Mouse (Mus musculus): ENCODE results near the gene Acot12.
"Not testable (repeated sequence)": the region's sequence is repeated elsewhere in the genome, so short reads cannot be mapped to it uniquely, and the experiment has no call there.

Acot12 gene

DNA sequence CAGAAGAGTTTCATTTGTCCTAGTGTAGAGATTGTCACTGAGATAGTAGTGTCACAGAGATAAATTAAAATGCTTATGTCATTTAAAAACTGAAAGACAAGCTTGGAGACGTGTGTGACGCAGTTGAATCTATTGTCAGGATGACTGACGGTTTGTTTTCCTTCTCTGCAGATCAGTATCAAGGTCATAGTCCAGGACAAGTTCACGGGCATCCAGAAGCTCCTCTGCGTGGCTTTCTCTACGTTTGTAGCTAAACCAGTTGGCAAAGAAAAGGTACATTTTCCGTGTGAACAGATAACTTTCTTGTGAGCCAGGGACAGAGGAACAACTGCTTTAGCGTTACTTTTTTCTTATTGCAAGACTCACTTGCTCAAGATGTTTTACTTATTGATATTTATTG is 18.5 kb downstream of the Acot12 start:
- in situ Hi-C loops (cut with MboI; ENCODE audit: low sequenced_read_pairs), result no loop called here

DNA sequence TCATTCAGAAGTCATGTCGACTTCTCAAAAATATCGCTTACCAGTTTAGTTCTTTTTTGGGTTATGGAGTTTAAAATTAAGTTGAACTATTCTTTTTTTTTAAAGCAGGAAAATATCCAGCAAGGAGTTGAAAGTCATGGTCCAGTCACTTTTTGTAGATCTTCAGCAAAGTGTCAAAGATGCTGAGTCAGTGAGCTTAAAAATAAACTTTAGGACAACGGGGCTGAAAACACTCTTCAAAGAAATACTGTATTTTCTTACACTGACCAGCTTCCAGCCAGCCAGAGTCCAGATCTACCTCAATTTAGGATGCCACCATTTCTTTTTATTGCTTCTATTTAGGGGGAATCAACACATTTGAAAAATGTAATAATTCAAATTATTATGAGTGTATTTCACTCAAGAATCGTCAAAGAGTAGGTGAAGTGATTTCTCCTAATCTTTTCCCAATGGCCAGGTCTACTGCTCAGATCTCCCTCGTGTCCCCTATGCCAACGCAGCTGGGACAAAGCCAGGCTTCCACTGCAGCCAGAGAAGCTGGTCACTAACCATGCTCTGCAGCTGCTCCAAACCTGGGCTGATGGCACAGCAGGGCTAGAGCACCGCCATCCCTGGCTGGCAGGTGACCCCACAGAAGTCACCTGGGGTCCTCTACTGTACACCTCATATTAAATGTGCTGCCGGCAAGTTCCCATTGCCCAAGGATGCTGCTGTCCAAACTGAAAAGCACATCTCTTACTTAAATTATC is 19.2 kb downstream of the Acot12 start:
- in situ Hi-C loops (cut with MboI; ENCODE audit: low sequenced_read_pairs), result no loop called here

DNA sequence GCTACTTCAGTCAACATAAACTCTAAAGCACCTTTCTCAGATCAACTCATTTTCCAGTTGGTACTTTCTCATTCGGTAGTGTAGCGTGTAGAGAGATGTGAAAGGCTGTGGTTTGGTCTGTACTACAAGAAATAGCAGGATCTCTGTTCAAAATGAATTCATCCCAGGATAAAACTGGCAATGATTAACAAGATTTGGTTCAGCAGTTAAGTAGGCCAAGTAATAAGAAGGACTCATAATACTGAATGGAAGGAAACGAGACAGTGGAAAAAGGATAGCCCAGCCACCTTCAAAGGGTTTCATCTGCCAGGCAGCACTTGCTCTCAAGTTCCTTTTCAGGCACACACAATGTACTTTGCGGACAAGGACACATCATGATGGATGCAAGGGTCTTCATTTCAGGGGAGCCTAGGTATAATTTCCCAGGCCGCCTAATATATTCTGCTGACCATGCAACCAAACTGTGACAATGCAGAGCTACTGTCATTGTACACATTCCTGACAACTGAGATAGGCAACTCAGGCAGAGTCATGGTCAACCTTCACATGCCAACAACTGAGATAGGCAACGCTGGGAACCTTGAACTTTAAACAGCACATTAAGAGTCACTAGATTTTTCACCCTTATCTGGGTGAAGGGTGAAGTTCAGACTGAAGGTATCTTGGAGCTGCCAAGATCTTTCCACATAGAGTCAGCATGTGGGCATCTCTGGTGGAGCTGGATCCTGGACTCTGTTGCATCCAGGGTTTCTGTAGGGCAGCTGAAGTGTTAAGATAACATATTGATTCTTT is 20.5 kb downstream of the Acot12 start:
- in situ Hi-C loops (cut with MboI; ENCODE audit: low sequenced_read_pairs), result no loop called here

DNA sequence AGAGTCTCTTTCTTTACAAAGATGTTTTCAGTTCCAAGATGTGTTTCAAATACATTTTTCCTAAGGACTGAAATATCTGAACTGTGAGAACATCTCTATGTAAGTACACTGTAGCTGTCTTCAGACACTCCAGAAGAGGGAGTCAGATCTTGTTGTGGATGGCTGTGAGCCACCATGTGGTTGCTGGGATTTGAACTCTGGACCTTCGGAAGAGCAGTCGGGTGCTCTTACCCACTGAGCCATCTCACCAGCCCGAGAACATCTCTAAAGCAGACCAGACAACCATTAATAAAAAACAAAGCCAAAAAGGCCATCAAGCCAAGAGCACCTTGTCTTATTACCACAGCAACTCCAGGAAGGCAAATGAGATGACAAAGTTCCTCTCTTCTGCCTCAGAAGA is 22.3 kb downstream of the Acot12 start:
- in situ Hi-C loops (cut with MboI; ENCODE audit: low sequenced_read_pairs), result not testable (repeated sequence)

DNA sequence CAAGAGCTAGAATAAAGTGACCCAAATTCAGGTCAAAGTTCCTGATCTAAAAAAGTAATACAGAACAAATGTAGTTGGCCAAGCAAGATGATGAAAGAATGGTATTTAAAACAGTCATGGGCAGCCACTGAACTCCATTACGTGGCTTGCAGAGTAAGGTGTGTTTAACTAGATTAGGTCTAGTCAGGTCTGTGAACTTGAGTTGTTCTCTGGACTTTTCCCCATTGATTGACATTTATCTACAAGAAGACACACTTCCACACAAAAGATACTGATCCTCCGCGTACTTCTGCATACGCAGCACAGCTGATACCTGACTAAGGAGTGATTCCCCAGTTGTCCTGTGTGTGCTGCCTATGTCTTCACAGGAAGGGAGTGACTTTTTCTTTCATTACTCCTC is 24.3 kb downstream of the Acot12 start:
- in situ Hi-C loops (cut with MboI; ENCODE audit: low sequenced_read_pairs), result no loop called here

DNA sequence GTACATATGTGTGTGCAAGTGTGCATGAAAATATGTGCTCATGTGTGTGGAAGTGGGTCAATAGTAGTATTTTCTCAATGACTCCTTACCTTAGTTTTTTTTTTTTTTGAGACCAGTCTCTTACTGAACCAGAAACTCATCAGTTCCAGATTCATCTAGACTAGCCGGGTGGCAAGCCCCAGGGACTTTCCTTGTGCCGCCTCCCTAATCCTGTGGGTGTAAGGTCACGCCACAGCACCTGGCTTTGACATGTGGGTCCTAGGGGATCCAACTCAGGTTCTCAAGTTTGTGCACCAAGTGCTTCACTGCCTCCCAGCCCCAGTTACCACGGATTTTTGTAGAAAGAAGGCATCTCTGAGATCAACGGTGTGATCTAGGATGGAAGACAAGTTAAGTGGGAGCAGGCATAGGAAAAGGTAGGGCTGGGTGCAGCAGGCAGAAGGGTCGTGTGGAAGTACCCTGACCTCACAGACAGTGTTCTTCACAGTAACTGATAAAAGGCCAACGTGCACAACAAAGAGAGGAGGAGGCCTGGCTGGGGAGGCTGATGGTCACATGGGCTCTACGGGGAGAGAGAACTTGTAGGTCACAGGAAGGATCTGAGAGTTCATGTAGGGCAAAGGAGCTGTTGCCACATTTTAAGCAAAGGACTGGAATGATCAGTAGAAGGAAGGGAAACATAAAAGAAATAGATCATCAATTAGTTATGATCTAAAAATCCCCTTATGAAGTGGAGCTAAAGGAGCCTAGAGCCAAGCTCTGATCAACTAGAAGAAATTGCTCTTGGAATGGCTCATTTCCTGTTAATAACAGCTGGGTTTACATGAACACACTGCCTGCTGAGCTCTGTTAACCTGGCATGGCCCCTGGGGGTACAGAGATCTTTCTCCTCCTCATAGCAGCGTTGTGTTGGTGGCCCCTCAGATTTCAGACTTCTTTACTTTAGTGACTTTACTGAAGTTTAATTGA is 27.7 kb downstream of the Acot12 start:
- in situ Hi-C loops (cut with MboI; ENCODE audit: low sequenced_read_pairs), result no loop called here

DNA sequence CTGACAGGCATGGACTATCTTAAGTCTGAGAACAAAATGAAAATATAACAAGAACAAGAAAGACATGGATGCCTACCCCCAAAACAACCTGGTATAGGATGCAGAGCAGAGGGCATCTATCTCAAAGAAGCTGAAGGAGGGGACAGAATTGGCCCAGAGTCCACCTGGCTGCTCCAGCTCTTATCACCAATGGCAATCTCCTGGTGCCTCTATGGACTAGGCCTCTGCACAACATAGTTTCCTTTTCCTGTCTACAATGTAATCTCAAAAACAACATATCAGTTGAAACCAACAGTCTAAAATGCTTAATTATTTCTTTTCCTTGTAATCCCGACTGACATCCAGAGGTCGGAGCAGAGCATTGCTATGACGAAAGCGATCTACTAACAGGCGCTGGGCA is 36.8 kb downstream of the Acot12 start:
- in situ Hi-C loops (cut with MboI; ENCODE audit: low sequenced_read_pairs), result no loop called here

DNA sequence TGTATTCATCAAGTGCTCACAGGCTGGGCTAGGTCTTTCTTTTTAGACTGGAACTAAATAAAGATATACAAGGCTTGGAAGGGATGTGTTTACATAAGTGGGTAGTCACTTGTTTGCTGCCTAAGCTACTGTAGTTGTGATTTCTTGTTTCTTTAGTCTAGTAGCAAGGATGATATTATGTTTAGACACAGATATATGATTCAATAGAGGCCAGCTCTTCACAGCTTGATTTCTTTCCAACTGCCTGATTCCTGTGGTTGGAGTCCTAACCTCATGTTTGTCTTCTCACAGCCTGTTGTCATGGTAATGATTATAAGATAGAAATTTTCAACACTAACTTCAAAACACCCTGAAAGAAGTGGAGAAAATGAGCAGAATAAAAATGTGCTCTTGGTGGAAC is 38.6 kb downstream of the Acot12 start:
- in situ Hi-C loops (cut with MboI; ENCODE audit: low sequenced_read_pairs), result no loop called here

DNA sequence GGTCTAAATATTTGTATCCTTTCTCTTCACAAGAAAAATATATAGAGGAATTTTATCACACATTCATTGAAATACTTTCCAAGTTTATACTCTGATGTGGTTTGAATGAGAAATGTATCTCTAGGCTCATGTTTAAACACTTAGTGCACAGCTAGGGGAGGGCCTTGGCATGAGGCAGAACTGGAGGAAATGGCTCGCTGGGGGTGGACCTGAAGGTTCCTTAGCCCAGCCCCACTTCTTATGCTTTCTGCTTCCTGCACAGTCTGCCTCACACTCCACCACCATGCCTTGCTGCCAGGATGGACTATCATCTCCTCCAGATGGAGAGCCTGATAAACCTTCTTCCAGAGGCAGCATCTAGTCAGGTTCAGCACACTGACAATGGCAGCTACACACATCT is 50.7 kb downstream of the Acot12 start:
- in situ Hi-C loops (cut with MboI; ENCODE audit: low sequenced_read_pairs), result no loop called here

DNA sequence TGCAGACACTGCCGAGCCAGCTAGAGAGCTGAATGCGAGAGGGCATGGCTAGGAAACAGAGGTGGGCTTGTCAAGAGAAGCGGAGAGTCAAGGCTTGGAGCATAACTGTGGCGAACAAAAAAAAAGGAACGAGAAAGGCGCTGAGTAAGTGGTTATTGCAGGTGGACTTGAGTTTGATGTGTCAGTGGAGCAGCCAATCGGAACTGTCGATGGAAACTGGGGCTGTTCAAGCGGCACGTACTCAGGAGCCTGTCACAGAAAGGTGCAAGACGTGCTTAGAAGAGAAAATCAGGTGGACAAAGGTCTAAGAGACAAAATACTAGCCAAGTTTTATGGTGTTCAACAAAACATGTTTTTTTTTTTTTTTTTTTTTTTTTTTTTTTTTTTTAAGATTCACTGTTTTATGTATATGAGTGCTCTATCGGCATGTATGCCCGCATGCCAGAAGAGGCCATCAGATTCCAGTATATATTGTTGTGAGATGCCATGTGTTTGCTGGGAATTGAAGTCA is 53.7 kb downstream of the Acot12 start:
- in situ Hi-C loops (cut with MboI; ENCODE audit: low sequenced_read_pairs), result no loop called here

DNA sequence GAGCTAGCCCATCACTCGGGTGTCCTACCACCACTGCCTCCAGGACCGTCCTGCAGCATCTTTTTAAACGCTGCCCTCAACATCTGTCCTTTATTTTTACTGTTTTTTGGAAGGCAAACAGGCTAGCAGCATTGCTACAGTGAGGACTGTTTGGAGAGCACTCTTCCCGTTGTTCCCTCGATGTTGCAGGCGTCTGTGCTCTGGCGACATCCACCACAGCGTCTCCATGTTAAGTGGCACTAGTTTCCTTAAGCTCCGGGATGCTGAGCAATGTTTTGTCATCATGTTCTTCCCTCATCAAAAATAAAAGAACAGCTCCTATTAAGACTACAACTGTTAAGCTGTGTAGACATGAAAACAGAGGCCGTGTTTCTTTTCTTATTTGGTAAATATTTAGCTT is 54.3 kb downstream of the Acot12 start:
- in situ Hi-C loops (cut with MboI; ENCODE audit: low sequenced_read_pairs), result no loop called here

DNA sequence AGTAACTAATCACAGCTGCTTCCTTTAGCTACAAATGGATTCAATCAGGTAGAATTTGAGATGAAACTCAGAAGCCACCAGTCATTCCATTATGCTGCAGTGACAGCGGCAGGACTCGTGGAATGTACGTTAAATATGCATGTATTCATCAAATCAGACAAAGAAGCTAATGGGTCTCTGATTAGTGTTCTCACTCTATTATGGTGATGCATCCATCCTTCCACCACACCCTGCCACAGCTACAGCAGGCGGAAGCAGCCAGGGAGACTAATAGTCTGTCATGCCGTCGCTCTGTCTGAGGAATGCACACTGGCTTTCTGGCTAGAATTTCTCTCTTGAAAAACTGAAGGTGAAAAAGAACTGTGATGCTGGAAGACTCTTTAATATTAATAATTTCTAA is 54.7 kb downstream of the Acot12 start:
- in situ Hi-C loops (cut with MboI; ENCODE audit: low sequenced_read_pairs), result no loop called here

DNA sequence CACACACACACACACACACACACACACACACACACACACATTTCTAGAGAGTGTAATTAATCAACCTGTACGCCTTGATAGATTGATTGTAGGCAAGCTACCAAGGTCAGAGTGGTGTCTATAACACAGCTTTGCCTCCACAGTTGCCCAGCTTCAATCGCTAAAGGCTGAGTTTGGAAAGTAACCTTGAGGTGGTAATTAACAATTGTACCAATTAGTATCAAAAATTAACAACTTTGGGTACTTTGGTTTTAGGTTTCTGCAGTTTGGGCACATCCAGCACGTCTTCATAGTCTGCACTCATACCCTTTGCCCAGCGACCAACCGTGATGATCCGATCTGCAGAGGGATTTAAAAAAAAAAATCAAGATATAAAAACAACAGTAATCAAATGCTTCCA is 55.6 kb downstream of the Acot12 start:
- in situ Hi-C loops (cut with MboI; ENCODE audit: low sequenced_read_pairs), result no loop called here

DNA sequence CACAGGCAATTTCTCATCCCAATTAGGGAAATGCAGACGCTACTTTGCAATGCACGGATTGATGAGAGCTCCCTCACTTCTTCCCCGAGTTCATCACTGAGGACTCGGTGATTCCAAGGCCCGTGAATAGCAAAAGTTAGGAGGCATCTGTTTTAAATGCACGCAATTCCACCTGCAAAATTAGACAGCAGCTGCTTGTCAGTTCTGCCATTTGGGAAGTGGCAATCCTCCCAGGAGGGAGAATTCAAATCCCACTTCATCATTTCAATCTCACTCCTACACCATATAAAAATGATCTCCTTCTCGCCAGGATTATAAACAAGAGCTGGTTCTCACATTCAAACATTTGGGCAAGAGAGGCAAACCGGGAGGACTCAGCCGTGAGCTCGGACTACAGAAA is 56.1 kb downstream of the Acot12 start:
- in situ Hi-C loops (cut with MboI; ENCODE audit: low sequenced_read_pairs), result no loop called here

DNA sequence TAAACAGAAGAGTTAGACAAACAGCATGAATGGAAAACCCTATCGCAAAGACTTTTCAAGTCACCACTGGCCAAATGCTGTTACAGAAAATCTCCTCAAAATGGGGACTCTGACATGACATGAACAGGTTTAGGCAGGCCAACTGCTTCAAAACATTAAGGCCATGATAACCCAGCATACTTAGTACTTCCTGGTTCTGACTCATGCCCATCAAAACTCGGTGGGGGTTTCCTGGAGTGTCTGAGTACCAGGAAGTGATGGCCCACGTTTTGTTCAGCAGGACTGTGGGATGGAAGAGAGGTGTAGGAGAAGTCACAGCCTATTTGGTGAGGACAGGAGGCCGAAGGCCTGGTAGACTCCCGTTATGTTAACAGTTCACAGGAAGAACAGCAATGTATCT is 60.4 kb downstream of the Acot12 start:
- in situ Hi-C loops (cut with MboI; ENCODE audit: low sequenced_read_pairs), result no loop called here

DNA sequence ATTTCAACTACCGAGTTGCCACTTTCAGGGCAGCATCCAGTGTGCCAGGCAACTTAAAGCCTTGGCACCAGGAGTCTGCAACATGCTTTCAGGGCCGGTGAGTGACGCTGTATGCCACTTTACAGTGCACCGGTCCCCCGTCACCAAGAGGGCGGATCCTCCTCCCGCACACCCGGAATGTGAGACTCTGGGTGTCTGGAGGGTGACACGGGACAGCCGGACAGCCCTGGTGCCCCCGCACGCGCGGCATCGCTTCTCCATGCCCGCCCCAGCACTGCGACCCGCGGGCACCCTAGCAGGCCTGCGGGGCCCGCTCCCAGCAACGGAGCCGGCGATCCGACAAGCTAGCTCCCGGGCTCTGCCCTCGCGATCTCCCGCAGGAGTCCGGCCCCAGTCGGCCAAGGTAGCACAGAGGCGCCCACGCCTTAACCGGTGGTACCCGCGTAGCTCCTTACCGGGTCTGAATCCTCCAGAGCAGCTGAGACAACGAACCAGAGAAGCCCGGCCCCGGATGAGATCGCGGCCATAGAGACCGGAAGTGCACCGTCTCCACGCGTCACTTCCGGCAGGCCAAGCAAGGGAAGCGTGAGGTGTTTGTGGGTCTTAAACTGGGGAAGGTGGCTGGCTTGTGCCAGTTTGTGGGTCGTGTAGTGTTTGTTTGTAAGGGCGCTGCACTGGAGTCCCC is 66.0 kb downstream of the Acot12 start, which contains the start of gene Zcchc9:
Zcchc9 (minus strand) TSS at position 551 of the 685 bp plus-strand sequence.
- in situ Hi-C loops (cut with MboI; ENCODE audit: low sequenced_read_pairs), result no loop called here

DNA sequence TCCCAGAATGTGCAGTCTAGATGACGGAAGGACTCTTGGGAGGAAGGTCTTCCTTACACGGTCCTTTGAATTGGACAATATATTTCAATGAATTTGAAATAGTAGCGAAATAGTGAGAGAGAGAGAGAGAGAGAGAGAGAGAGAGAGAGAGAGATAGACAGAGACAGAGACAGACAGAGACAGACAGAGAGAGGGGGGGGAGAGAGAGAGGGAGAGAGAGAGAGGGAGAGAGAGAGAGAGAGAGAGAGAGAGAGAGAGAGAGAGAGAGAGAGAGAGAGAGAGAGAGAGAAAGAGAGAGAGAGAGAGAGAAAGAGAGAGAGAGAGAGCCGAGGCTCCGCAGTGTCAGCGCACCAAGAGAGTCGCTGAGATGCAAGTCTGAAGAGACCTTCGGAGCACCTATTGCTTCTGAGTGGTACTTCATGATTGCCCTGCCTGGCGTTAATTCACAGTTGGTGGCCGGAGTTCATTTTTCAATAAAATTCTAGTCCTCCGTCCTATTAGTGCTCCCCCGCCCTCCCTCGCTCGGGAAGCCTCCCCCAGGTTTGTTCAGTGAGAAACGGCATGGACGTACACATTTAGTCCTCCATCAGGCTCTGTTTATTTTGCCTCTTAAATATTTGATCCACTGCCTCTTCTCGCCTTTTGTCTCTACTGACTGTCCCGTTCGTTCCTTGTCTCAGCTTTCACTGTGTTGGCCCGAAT is 66.7 kb downstream of the Acot12 start:
- in situ Hi-C loops (cut with MboI; ENCODE audit: low sequenced_read_pairs), result no loop called here

DNA sequence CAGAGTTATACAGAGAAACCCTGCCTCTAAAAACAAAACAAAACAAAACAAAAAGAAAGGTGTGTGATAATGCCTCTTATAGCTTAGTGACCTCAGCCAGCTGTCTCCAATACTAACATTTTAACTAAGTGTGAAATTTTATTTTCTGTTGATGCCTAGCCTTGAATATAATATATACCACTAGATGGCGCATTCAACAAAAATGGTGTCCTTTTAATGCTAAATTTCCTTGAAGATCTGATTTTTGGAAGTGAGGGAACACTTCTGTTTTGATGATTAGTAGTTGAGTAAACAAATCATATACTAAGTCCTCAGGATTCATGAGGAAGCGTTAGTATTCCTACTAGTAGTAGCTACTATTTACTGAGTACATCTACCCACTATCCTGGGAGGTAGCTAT is 68.2 kb downstream of the Acot12 start:
- in situ Hi-C loops (cut with MboI; ENCODE audit: low sequenced_read_pairs), result no loop called here

DNA sequence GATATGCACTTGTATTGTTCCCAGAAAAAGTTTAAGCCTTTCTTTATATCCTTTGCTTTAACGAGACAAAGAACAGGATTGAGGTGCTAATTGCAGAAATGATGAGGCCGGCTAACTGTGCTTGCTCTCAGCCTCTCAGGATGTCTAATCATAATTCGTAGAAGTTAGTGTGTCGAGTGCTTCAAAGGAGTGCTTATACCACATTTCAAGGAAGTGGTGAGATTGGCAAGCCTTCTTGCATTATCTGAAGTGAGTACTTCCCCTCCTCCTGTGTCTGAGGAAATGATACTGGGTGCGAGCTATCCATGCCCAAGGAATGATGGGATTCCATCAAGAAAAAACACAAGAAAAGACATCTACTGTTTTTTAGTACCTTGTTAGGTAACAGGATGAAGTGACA is 73.4 kb downstream of the Acot12 start:
- in situ Hi-C loops (cut with MboI; ENCODE audit: low sequenced_read_pairs), result no loop called here

DNA sequence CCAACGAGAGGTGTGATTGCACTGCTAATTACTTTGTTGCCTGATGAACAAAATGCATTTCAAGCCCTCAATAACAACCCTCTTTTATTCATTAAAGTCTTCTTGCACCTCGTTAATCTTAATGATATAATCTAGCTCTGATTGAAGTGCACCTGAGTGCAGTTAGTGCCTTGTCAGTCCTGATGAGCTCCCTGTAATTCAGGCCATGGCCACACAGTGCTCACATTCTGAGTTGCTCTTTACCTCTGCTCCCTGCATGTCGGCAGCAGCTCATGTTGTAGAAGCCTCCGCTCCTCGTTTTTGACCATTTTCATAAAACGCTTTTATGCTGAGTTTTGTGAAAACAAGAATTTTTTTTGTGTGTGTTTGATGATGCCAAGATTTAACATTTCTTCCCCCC is 82.4 kb downstream of the Acot12 start:
- in situ Hi-C loops (cut with MboI; ENCODE audit: low sequenced_read_pairs), result no loop called here

Data from CH12F3 (cell line).